Mouse (Mus musculus) mouse trophoblast stem cell (cell line): ENCODE data around the gene Vmn1r143.
"Not testable (repeated sequence)": the region's sequence is repeated elsewhere in the genome, so short reads cannot be mapped to it uniquely, and the experiment has no call there.

Experiments used
- in situ Hi-C, 2 experiments: fragments of 300-500 bp; cut with MseI, MboI; formaldehyde crosslinking; loops; 2 replicates in 1 of 2; 3 replicates in 1 of 2; pipeline ENCODE4 v1.15.1; 2025

The Vmn1r143 gene

DNA sequence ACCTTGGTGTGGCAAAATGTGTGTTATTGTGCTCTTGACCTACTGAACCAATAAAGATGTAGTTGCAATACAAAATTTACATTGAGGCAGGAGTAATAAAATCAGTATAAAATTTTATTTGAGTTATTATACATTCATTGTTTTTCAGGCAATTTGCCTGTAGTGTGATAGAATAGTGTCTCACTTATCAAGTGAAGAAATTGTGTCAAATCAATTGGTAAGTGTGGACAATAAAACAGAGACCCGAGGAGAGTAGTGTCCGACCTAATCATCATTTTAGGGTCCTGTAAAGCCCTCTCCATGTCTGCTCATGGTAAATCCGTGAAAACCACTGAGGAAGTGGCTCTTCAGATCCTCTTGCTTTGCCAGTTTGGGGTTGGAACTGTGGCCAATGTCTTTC lies at the start of gene Vmn1r143:
Gene Vmn1r143, plus strand, starts transcription at position 301 of the 400 bp plus-strand sequence.
- in situ Hi-C loops: not testable (repeated sequence)

DNA sequence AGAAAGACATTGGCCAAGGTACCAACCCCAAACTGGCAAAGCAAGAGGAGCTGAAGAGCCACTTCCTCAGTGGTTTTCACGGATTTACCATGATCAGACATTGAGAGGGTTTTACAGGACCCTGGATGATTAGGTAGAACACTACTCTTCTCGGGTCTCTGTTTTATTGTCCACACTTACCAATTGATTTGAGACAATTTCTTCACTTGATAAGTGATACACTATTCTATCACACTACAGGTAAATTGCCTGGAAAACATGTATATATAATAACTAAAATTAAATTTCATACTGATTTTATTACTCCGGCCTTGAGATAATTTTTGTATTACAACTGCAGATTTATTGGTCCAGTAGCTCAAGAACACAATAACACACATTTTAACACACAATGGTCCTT lies 25.2 kb upstream of the Vmn1r143 start, which contains the start of gene Vmn1r142:
Gene Vmn1r142, minus strand, starts transcription at position 101 of the 400 bp plus-strand sequence.
- in situ Hi-C loops: not testable (repeated sequence)

DNA sequence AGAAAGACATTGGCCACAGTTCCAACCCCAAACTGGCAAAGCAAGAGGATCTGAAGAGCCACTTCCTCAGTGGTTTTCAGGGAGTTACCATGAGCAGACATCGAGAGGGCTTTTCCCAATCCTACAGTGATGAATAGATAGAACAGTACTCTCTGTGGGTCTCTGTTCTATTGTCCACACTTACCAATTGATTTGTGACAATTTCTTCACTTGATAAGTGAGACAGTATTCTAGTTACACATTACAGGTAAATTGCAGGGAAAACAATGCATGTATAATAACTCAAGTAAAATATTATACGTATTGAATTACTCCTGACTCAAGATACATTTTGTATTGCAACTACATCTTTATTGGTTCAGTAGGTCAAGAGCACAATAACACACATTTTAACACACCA lies 12.0 kb downstream of the Vmn1r143 start, which contains the start of gene Gm8653:
Gene Gm8653, minus strand, starts transcription at position 101 of the 400 bp plus-strand sequence.
- in situ Hi-C loops: not testable (repeated sequence)

DNA sequence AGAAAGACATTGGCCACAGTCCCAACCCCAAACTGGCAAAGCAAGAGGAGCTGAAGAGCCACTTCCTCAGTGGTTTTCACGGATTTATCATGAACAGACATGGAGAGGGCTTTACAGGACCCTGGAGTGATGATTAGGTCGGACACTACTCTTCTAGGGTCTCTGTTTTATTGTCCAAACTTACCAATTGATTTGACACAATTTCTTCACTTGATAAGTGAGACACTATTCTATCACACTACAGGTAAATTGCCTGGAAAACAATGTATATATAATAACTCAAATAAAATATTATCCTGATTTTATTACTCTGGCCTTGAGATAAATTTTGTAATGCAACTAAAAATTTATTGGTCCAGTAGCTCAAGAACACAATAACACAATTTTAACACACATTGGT lies 40.2 kb downstream of the Vmn1r143 start, which contains the start of gene Gm8453:
Gene Gm8453, minus strand, starts transcription at position 101 of the 400 bp plus-strand sequence.
- in situ Hi-C loops: not testable (repeated sequence)
